Mouse (Mus musculus) myocyte (in vitro differentiated cells): Measurements from ENCODE around the gene Efs.

Source experiments
- E2F4 ChIP-seq: IDR thresholded peaks from one replicate; pipeline ENCODE4 v1.6.1; 2011; ENCODE audit warnings: mild to moderate bottlenecking, control low read depth, moderate library complexity; ENCODE audit not compliant: insufficient read depth
- MAX ChIP-seq: IDR thresholded peaks from one replicate; pipeline ENCODE4 v1.6.1; 2011; ENCODE audit warnings: low read depth, mild to moderate bottlenecking, control low read depth
- MYOD1 ChIP-seq, 3 experiments: IDR thresholded peaks; one replicate each; pipeline ENCODE4 v1.6.1; 2011; ENCODE audit warnings: control low read depth in 2 of 3, low read depth in 2 of 3, mild to moderate bottlenecking in 2 of 3, moderate library complexity in 1 of 3; ENCODE audit not compliant: insufficient read length in 2 of 3, control insufficient read depth in 1 of 3
- MYOG ChIP-seq, 3 experiments: IDR thresholded peaks; one replicate each; pipeline ENCODE4 v1.6.1; 2011; ENCODE audit warnings: control low read depth in 2 of 3, low read depth in 2 of 3, mild to moderate bottlenecking in 2 of 3; ENCODE audit not compliant: insufficient read length in 2 of 3, control insufficient read depth in 1 of 3, insufficient read depth in 1 of 3
- POLR2A ChIP-seq: IDR thresholded peaks from one replicate; pipeline ENCODE4 v1.6.1; 2011; ENCODE audit warnings: low read depth, mild to moderate bottlenecking, control low read depth, moderate library complexity; ENCODE audit not compliant: insufficient read length
- POLR2AphosphoS2 ChIP-seq: IDR thresholded peaks from one replicate; pipeline ENCODE4 v1.6.1; 2011; ENCODE audit warnings: low read depth, control low read depth; ENCODE audit not compliant: insufficient read length
- SRF ChIP-seq: IDR thresholded peaks from one replicate; pipeline ENCODE4 v1.6.1; 2011; ENCODE audit warnings: low read depth; ENCODE audit not compliant: control insufficient read depth, insufficient read length
- USF1 ChIP-seq: IDR thresholded peaks from one replicate; pipeline ENCODE4 v1.6.1; 2011; ENCODE audit warnings: low read depth, mild to moderate bottlenecking, control low read depth, moderate library complexity

GRCm38 (mm10) chr14:54963727-54964126 is 37.8 kb upstream of the Efs start:
- TF ChIP-seq POLR2A (no peak), MAX (no peak), POLR2AphosphoS2 (no peak), MYOD1 (IDR thresholded peaks at IDR 0.05; ENCODE audit: control insufficient read depth in 1 of 3, insufficient read length in 2 of 3, low read depth in 2 of 3) (no peak), E2F4 (no peak), SRF (no peak), MYOG (IDR thresholded peaks at IDR 0.05; ENCODE audit: control insufficient read depth in 1 of 3, insufficient read depth in 1 of 3, insufficient read length in 2 of 3, low read depth in 2 of 3) (no peak), USF1 (no peak)
